Mouse (Mus musculus) intestine, embryonic 16.5 days (tissue): ENCODE data around the gene Nynrin. TPM values are rescaled to one million over a fixed set of nuclear protein-coding genes. Genes with fewer than 3 reads are reported as not detected.

Source experiments
- ATAC-seq: fragments of 200-750 bp; cut with Nextera tagmentation; 2 replicates; pipeline ENCODE4 v1.8.0; 2017; ENCODE audit warnings: moderate TSS enrichment, moderate library complexity
- H3K27ac ChIP-seq: fragments of 300-500 bp; sonication (generic); 2 replicates; pipeline ENCODE4 v1.5.1; 2014; ENCODE audit warnings: mild to moderate bottlenecking, low read length
- H3K27me3 ChIP-seq: fragments of 300-500 bp; sonication (generic); replicated peaks from 2 replicates; pipeline ENCODE4 v1.6.1; 2014; ENCODE audit warnings: low read length, control low read depth, mixed read lengths; ENCODE audit not compliant: control insufficient read depth, insufficient read depth
- H3K36me3 ChIP-seq: fragments of 300-500 bp; sonication (generic); 2 replicates; pipeline ENCODE4 v1.6.1; 2014; ENCODE audit warnings: low read length, control low read depth; ENCODE audit not compliant: control insufficient read depth, insufficient read depth
- H3K4me1 ChIP-seq: fragments of 300-500 bp; sonication (generic); 2 replicates; pipeline ENCODE4 v1.6.1; 2014; ENCODE audit warnings: low read length, control low read depth, mixed read lengths; ENCODE audit not compliant: control insufficient read depth, insufficient read depth
- H3K4me2 ChIP-seq: fragments of 300-500 bp; sonication (generic); 2 replicates; pipeline ENCODE4 v1.6.1; 2014; ENCODE audit warnings: low read depth, low read length, control low read depth
- H3K4me3 ChIP-seq: fragments of 300-500 bp; sonication (generic); 2 replicates; pipeline ENCODE4 v1.5.1; 2014; ENCODE audit warnings: mild to moderate bottlenecking, low read length
- H3K9ac ChIP-seq: fragments of 300-500 bp; sonication (generic); 2 replicates; pipeline ENCODE4 v1.6.1; 2014; ENCODE audit warnings: low read depth, low read length
- H3K9me3 ChIP-seq: fragments of 300-500 bp; sonication (generic); 2 replicates; pipeline ENCODE4 v1.6.1; 2016; ENCODE audit warnings: low read length, control low read depth; ENCODE audit not compliant: control insufficient read depth
- WGBS: fragments of 180-500 bp; shearing (Covaris S2); extraction: QIAGEN DNeasy Blood & Tissue Kit; methylation state at CpG from one replicate; pipeline ENCODE4 v1.1.7; 2014; 5-methylcytosine and 5-hydroxymethylcytosine counted together
- polyA plus RNA-seq: library from polyadenylated mRNA; unstranded; fragments of >200 nt; fragmentation: Nextera tagmentation; extraction: Ambion mirVana; gene quantifications from 2 replicates; pipeline ENCODE4 v1.2.1, GENCODE M21; 2015

Gene Nynrin
- 12.6 and 13.6 TPM in 2 replicates for polyA plus RNA-seq

DNA sequence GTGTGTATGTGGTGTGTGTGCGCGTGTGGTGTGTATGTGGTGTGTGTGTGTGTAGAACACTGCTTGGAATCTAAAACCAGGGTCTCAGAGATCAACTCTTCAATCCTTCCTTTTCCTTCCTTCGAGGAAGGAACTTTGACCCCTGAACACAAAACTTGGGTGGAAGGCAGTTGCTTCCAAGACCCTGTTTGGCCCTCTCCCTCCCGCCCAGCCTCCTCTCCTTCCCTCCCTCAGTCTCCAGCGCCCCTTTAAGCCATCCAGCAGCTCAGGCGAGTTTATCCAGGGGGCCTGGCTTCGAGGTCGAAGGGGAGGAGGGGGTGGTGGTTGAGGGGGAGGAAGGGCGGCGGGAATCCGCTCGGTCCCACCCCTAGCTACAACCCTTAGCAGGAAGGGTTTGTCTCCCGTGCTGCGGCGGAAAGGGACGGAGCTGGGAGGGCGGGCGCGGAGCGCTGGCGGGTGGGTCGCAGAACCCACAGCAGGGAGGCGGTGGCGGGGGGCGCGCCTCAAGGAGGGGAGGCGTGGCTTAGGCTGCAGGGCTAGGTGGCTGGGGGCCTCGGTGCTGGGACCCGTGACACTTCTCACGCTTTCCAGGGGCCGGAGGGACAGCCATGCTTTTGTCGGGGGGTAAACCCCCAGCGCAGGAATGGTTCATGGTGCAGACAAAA lies at the start of gene Nynrin:
TSS of gene Nynrin (plus strand) at position 390 of the 665 bp plus-strand sequence.
- ATAC-seq: peak; percentile 87
- no peaks in the 10 kb centered on the region for H3K9me3 ChIP-seq
- peak within 1 kb of the TSS; percentile 84 for H3K9ac ChIP-seq
- WGBS: under 1% methylated on average over 32 of the region's 33 CpGs
- peak within 1 kb of the TSS; percentile 73 for H3K4me3 ChIP-seq
- H3K27me3 ChIP-seq: no peaks in the 10 kb centered on the region
- H3K4me2 ChIP-seq: peak within 1 kb of the TSS; percentile 78
- peak within 1 kb of the TSS; percentile 97 for H3K27ac ChIP-seq
- H3K36me3 ChIP-seq: no peaks in the 10 kb centered on the region
- peaks cover 43% of the 10 kb centered on the region for H3K4me1 ChIP-seq

DNA sequence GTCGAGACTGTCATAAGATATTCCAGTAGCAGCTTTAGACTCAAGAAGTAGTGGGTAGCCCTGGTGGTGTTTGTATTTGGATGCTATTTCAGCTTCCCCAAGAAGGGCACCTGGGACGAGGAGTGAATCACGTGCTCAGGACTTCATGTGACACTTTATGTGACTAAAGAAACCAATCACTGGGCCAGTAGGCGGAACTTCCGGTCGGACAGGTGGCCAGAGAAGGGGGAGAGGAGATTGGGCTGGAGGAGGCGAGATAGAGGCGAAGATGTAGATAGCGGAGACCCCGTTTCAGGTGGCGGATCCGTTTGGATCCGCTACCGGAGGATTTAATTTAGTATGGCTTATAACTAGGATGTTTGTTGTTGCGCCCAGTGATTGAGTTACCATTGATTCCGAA lies 38.9 kb upstream of the Nynrin start:
- Histone ChIP-seq H3K27ac (0 out of 2 replicates have a peak overlapping the region, but pooled peaks have one; percentile 3), H3K9ac (peak overlapping the region; percentile 56)
- peak; percentile 81 for ATAC-seq

DNA sequence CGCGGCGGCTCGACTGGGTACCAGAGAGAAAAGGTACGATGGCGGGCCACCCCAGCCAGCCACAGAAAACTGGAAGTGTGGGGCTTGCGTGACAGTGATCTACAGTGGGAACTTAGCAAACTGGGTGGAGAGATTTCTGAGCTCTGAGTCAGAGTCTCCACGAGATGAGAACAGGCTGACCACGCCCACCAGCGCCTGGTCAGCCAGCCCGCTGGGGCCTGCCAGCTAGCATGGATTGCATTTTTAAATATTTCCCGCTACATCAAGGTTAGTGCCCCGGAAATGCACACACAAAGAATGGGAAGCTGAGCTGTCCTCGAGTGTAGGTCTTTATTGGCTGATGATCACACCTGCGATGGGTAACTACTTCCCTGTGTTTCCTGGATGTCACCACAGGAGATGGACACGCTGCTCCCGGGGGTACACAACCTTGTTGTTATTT lies 38.5 kb upstream of the Nynrin start:
- Histone ChIP-seq H3K9ac (peak overlapping the region; percentile 56), H3K4me2 (peak overlapping the region; percentile 53), H3K4me3 (peak overlapping the region; percentile 53), H3K36me3 (no peaks in the 10 kb centered on the region), H3K9me3 (no peaks in the 10 kb centered on the region), H3K27me3 (no peaks in the 10 kb centered on the region), H3K4me1 (no peaks in the 10 kb centered on the region), H3K27ac (0 out of 2 replicates have a peak overlapping the region, but pooled peaks have one; percentile 3)
- 14% methylated on average over 17 of the region's 17 CpGs for WGBS
- peak; percentile 93 for ATAC-seq

More for the DNA sequence above, 38.9 kb upstream of the Nynrin start:
- H3K36me3 ChIP-seq: no peaks in the 10 kb centered on the region
- H3K27me3 ChIP-seq: no peaks in the 10 kb centered on the region
- no peaks in the 10 kb centered on the region for H3K4me1 ChIP-seq
- peak overlapping the region; percentile 53 for H3K4me3 ChIP-seq
- H3K9me3 ChIP-seq: no peaks in the 10 kb centered on the region
- WGBS: 21% methylated on average over 16 of the region's 16 CpGs
- peak overlapping the region; percentile 53 for H3K4me2 ChIP-seq

DNA sequence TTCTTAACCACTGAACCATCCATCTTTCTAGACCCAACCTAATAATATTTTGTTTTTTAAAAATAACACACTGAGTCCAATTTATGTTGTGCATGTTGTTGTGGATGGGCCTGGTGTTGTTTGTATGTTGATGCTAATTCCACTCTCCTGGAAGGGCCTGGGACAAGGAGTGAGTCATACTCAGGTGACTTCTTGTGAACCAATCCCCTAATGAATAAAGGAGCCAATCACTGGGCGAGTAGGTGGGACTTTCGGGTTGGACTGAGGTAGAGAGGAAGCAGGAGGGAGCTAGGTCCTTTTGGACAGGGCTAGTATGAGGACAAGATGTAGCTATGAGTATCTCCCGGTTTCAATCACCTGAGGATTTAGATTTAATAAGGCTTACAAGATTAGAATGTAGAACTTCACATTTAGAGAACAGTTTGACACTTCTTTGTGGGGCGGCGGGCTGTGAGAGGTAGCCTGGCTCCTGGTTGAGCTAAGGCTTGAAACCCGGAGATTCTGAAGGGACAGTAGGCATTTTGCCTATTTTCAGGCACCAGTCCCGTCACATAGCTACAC lies 33.9 kb upstream of the Nynrin start:
- H3K27me3 ChIP-seq: no peaks in the 10 kb centered on the region; the same call in 1 of the 2 replicates
- H3K4me2 ChIP-seq: no peak overlapping the region
- no peaks in the 10 kb centered on the region for H3K36me3 ChIP-seq
- no peak overlapping the region for H3K4me3 ChIP-seq
- 77% methylated on average over 7 of the region's 7 CpGs for WGBS
- no peak overlapping the region for H3K27ac ChIP-seq
- H3K9ac ChIP-seq: no peak overlapping the region
- no peaks in the 10 kb centered on the region for H3K9me3 ChIP-seq
- ATAC-seq: no peak
- peaks cover 4% of the 10 kb centered on the region for H3K4me1 ChIP-seq

DNA sequence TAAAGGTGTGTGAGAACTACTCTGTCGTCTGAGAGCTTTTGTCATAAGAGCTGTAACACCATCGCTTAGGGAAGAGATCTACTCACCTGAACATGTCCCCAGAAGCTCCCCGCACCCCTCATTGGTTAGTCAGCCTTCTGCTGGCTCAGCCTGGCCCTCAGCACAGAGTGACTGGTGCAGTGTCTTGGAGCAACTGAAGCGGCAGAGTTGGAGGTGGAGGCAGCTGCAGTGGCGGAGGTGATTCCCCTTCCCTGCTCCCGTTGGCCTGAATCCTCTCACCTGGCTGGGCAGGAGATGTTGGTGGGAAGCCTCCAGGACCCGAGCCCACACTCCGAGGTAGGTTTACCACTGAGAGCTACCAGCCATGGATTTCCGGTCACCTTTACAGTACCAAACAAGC lies 33.2 kb upstream of the Nynrin start:
- 80% methylated on average over 9 of the region's 9 CpGs for WGBS
- H3K36me3 ChIP-seq: no peaks in the 10 kb centered on the region
- ATAC-seq: no peak
- no peak overlapping the region for H3K4me3 ChIP-seq
- H3K9ac ChIP-seq: no peak overlapping the region
- H3K4me2 ChIP-seq: no peak overlapping the region
- H3K9me3 ChIP-seq: no peaks in the 10 kb centered on the region
- H3K27me3 ChIP-seq: peaks cover 4% of the 10 kb centered on the region; the same call in 1 of the 2 replicates
- no peak overlapping the region for H3K27ac ChIP-seq
- peaks cover 6% of the 10 kb centered on the region for H3K4me1 ChIP-seq

DNA sequence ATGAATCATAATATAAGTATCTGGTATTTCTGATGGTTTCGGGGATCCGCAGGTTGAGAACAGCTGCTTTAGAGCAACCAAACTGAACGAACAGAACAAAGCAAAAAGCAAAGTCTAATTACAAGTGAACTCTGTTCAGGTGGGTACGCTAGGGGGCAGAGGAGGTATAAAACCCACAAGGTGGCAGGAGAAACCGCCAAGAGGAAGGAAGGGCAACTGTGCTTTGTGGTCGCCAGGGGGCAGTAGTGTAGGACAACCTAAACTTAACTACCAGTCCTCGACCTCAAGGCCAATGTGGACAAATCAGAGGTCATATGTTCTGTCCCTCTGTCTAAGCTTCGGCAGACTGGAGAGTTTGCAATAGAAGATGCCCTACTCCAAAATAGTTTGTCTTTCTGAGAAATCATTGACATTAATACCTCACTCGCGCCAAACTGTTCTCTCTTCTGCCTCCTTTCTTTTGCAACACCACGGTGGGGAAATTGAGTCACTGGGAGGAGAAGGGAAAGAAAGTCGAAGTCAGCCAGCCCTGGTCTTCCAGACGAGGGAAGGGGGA lies 31.3 kb upstream of the Nynrin start:
- Histone ChIP-seq H3K36me3 (no peaks in the 10 kb centered on the region), H3K27ac (peak overlapping the region; percentile 96), H3K9me3 (no peaks in the 10 kb centered on the region), H3K9ac (peak overlapping the region; percentile 83), H3K4me2 (peak overlapping the region; percentile 95), H3K27me3 (peaks cover 9% of the 10 kb centered on the region; the same call in 1 of the 2 replicates), H3K4me1 (peaks cover 16% of the 10 kb centered on the region), H3K4me3 (peak overlapping the region; percentile 67)
- ATAC-seq: 0 out of 2 replicates have a peak, but pooled peaks have one; percentile 16
- 3% methylated on average over 13 of the region's 13 CpGs for WGBS

DNA sequence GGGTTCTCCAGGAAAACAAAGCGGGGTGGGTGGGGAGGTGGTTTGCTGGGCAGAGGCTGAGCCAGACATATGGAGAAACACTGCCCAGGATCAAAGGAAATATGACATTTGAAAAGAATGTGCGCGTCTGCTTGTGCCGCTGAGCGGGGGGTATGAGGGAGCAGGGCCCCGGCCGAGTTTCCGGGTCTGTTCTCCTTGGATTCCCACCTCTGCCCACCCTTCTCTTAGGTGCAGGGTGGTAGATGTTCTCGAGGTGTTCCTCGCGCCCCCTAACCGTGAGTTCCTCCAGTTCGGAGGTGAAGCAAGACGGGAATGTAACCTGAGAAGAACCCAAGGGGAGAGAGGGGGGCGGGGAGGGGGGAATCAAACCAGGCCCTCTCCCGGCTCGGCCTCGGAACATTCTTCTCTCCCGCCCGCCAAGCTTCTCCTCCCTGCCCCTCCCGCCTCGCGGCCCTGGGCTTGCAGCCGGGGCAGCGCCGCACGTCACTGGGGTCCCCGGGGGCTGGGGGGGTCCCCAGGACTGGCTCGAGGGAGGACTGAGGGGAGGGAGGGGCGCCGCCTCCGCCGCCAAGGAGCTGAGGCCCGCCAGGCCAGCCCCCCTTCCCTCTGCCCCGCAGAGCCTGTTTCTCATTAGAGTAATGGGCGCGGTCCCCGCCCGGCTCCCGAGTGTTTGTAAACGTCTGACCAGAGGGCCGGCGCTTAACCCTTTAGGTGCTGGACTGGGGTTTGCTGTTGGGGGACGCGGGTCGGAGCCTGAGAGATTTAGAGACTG lies 30.6 kb upstream of the Nynrin start, which contains the start of gene Nfatc4:
TSS of gene Nfatc4 (plus strand) at position 154 of the 772 bp plus-strand sequence.
- peak within 1 kb of the TSS; percentile 96 for H3K27ac ChIP-seq
- peak; percentile 85 for ATAC-seq
- WGBS: under 1% methylated on average over 40 of the region's 46 CpGs

DNA sequence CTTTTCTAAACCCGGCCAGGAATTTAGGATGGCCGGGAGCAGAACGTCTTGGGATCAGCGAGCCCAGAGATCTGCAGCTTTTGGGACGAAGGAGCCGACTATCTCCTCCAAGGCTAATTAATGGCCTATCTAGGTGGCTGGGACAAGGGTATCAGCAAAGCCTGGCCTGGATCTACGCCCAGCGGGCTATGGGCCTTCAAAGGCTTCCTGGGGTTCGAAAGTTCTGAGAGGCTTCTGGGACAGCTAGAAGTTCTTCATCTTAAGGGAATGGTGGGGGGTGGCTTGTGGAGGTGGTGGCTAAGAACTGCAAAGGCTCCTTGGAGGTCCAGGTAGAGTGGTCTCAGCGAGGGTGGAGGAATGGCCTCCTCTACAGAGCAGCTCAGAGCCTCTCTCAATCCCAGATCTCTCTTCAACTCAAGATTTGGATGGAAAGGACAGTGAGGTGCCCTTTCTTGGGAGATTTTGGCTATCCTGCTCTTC lies 29.8 kb upstream of the Nynrin start:
- H3K36me3 ChIP-seq: no peaks in the 10 kb centered on the region
- peak overlapping the region; percentile 83 for H3K9ac ChIP-seq
- H3K4me3 ChIP-seq: peak overlapping the region; percentile 67
- 4% methylated on average over 10 of the region's 10 CpGs for WGBS
- peak overlapping the region; percentile 96 for H3K27ac ChIP-seq
- H3K4me1 ChIP-seq: peaks cover 26% of the 10 kb centered on the region
- H3K9me3 ChIP-seq: no peaks in the 10 kb centered on the region
- ATAC-seq: peak; percentile 21; the same call in 1 of the 2 replicates
- H3K27me3 ChIP-seq: peaks cover 9% of the 10 kb centered on the region; the same call in 1 of the 2 replicates
- peak overlapping the region; percentile 95 for H3K4me2 ChIP-seq

More for the DNA sequence above, 30.6 kb upstream of the Nynrin start, which contains the start of gene Nfatc4:
- peak within 1 kb of the TSS; percentile 95 for H3K4me2 ChIP-seq
- no peaks in the 10 kb centered on the region for H3K9me3 ChIP-seq
- peak within 1 kb of the TSS; percentile 83 for H3K9ac ChIP-seq
- H3K4me3 ChIP-seq: peak within 1 kb of the TSS; percentile 67
- H3K27me3 ChIP-seq: peaks cover 9% of the 10 kb centered on the region; the same call in 1 of the 2 replicates
- no peaks in the 10 kb centered on the region for H3K36me3 ChIP-seq
- H3K4me1 ChIP-seq: peaks cover 18% of the 10 kb centered on the region
